Mouse (Mus musculus) right cerebral cortex, postnatal 36 days (tissue): ENCODE data around the gene Gm8453.
"Not testable (repeated sequence)": the region's sequence is repeated elsewhere in the genome, so short reads cannot be mapped to it uniquely, and the experiment has no call there.

Source experiments
- DNase-seq, 2 experiments: peaks; one replicate each; pipeline ENCODE4 v3.0.0; 2022; ENCODE audit warnings: low spot score in 2 of 2, mixed read lengths in 1 of 2

The Gm8453 gene

DNA sequence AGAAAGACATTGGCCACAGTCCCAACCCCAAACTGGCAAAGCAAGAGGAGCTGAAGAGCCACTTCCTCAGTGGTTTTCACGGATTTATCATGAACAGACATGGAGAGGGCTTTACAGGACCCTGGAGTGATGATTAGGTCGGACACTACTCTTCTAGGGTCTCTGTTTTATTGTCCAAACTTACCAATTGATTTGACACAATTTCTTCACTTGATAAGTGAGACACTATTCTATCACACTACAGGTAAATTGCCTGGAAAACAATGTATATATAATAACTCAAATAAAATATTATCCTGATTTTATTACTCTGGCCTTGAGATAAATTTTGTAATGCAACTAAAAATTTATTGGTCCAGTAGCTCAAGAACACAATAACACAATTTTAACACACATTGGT is at the start of gene Gm8453:
Gene Gm8453 (minus strand): TSS at position 101 of the 400 bp plus-strand sequence.
- not testable (repeated sequence) for DNase-seq

- not testable (repeated sequence) for DNase-seq
Observed at GRCm38 (mm10) chr7:22201164-22201563, 28.1 kb downstream of the Gm8453 start, which contains the start of gene Gm8653. Gene Gm8653 (minus strand): TSS chr7:22201264.

DNA sequence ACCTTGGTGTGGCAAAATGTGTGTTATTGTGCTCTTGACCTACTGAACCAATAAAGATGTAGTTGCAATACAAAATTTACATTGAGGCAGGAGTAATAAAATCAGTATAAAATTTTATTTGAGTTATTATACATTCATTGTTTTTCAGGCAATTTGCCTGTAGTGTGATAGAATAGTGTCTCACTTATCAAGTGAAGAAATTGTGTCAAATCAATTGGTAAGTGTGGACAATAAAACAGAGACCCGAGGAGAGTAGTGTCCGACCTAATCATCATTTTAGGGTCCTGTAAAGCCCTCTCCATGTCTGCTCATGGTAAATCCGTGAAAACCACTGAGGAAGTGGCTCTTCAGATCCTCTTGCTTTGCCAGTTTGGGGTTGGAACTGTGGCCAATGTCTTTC is 40.2 kb downstream of the Gm8453 start, which contains the start of gene Vmn1r143:
Gene Vmn1r143 (plus strand): TSS at position 301 of the 400 bp plus-strand sequence.
- not testable (repeated sequence) for DNase-seq
